Mouse (Mus musculus) gastrocnemius, adult 8-10 months (tissue): ENCODE data around the gene Camk1g. TPM values are rescaled to one million over a fixed set of nuclear protein-coding genes. Genes with fewer than 3 reads are reported as not detected.

Experiments used
- DNase-seq, 2 experiments: peaks; one replicate each; pipeline ENCODE4 v3.0.0; 2022; ENCODE audit warnings: low spot score in 2 of 2
- total RNA-seq, 4 experiments: library from RNA; stranded (reverse); gene quantifications; 2 replicates each; pipeline ENCODE4 v1.2.4; 2022

The Camk1g gene
- total RNA-seq, 4 experiments from 2014 or later: 0.19 to 0.27 TPM; not detected in 2

DNA sequence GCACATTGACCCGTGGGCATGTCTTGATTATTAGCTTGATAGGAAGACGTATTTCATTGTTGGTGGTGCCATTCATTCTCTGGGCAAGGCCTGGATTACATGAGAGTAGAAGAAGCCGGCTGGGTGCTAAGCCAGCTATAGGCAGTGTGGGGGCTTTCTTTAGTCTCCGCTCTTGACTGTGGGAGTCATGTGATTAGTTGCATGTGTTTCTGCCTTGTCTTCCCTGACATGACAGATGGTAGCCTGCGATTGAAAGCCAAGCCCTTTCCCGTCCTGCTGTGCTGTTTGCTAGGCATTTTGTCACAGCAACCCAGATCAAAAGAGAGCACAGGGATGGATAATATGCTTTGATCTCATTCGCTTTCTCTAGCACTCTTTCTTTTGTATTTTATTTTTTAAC, 64.7 kb downstream of the Camk1g start:
- no peak for DNase-seq

DNA sequence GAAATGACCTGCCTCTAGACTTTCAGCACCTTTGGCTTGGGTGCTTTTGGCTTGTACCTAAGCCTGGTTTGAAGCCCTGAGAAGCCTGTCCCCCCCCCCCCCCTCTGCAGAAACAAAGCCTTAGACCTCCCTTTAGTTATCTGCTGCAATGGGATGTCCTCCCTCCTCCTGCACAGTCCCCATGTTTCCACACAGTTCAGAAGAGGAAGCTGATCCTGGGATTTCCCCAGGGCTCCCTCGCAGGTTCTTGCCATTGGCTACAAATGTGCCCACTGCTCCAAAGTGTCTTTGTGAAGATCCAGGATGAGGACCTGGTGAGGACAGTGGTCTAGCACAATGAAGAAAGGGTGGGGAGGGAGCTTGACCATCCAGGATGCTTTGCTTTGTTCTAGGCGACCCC, 67.0 kb downstream of the Camk1g start:
- DNase-seq: no peak

DNA sequence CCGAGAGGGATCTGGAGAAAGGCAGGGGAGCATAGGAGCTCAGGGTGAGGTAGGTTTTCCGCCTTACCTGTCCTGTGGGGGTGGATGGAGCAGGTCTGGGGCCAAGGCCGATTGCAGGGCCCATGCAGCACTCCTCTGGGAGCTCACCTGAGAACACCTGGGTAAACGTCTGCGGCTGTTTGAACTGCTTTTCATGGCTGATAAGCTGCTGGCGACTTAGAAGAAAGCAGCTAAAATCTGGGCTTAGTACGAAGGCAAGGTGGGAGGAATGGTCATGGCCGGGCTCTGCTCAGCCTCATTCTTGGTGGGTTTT, 68.0 kb downstream of the Camk1g start:
- no peak for DNase-seq

DNA sequence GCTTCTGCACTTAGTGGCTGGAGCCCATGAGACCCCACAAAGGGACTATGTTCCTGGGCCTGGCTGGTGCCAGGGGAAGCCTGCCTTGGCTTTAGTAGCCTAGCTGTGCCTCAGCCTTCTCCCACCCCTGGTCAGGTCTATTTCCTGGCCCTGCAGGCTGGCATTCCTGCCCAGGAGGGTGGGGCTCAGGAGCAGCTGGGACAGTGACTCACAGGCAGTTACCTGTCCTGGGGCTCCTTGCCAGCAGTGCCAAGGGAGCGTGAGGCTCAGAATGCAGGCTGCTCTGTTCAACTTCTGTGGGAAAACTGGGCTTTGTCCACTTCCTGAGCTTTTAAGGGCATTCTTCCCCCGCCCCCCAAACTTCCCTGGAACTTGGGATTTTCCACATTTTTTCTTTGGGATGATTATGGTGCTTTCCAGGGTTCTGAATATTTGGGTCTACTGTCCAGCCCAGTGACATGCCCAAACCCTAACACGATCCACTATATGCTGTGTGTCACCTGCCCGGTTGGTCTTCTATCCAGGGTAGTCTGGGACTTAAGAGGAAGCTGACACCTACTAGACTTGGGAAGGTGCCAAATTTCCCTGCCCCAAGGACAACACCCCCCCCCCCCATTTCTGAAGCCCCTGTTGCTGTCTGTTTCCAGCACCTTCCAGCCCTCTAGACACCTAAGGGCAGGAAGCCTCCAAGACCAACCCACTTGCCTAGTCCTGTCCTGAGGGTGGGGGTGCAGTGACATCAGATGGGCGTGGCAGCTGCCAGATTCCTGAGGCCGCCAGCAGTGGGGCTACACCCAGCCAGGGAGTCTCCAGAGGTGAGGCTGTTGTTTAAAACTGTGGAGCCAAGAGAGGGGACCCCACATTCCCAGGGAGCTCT, 68.6 kb downstream of the Camk1g start:
- DNase-seq: no peak

DNA sequence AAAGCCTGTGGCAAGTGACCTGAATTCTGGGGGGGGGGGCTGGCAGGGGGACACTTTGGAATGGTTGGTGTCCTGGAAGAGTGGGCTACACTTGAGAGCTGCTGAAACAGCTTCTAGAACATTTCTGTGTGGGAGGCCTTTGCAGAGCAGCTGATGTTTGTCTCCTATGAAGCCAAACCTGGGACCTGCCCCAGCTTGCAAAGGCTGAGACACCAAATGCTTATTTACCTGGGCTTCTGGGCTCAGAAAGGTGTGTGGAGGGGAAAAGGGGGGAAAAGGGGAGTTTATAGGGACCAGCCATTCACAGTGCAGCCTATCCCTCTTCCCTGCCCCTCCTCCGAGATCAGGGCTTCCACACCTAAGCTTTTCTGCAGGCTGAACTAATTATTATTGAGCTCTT, 70.1 kb downstream of the Camk1g start:
- no peak for DNase-seq

DNA sequence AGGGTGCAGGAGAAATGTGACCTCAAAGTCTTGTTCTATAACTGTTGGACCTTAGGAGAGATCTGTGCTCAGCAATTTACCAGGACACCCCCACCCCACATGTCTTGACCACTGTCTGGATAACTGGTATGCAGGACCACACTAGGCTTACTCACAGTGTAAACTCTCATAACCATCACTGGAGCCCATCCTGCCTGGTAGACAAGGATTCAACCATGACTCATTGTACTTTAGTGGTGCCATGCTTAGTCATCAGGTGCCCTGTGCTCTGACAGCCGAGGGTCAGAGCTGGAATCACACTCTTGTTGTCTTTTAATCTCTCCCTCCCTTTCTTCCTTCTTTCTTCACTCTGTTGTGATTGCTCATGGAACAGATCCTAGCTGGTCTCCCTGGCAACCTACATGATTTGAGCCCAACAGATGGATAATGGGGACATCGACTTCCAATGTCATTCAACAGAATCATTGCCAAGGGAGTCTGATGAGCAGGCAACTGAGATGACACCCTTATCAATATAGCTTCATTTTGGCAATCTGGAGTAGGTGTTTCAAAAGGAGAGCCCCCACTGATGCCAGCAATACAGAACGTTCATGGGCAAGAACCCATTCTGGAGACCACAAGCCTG, 71.8 kb downstream of the Camk1g start:
- no peak for DNase-seq

Other genes with a start within 250 kb of the Camk1g start
- gene Diexf, start 240.0 kb downstream of the Camk1g start, total RNA-seq: 10 to 100 TPM in 1 of 4 experiments, 1 to 10 TPM in 3; 6.6 to 10.2 (median 8.1) TPM
- gene Irf6, start 217.2 kb downstream of the Camk1g start, total RNA-seq: 1 to 10 TPM in 1 of 4 experiments, under 1 TPM in 3; 0.44 to 1.1 (median 0.63) TPM
- gene A130010J15Rik, start 202.3 kb downstream of the Camk1g start, total RNA-seq: 1 to 10 TPM; 2.6 to 4.8 (median 3.0) TPM
- gene Traf3ip3, start 168.6 kb downstream of the Camk1g start, total RNA-seq: 1 to 10 TPM in 1 of 4 experiments, under 1 TPM in 3; 0.48 to 2.0 (median 0.74) TPM
- gene Lamb3, start 162.6 kb downstream of the Camk1g start, total RNA-seq: 1 to 10 TPM; 2.1 to 5.0 (median 2.5) TPM
- 1 to 10 TPM; 3.6 to 7.9 (median 4.7) TPM for gene Hsd11b1, start 106.2 kb downstream of the Camk1g start, total RNA-seq
- 10 to 100 TPM; 14.5 to 30.2 (median 27.6) TPM for gene G0s2, start 97.1 kb downstream of the Camk1g start, total RNA-seq